Mouse (Mus musculus): Measurements from ENCODE around the gene Gm5678. TPM values are rescaled to one million over a fixed set of nuclear protein-coding genes. Genes with fewer than 3 reads are reported as not detected.

Gene Gm5678
- polyA plus RNA-seq (2012; rRNA removed) = not detected in 2 replicates

DNA sequence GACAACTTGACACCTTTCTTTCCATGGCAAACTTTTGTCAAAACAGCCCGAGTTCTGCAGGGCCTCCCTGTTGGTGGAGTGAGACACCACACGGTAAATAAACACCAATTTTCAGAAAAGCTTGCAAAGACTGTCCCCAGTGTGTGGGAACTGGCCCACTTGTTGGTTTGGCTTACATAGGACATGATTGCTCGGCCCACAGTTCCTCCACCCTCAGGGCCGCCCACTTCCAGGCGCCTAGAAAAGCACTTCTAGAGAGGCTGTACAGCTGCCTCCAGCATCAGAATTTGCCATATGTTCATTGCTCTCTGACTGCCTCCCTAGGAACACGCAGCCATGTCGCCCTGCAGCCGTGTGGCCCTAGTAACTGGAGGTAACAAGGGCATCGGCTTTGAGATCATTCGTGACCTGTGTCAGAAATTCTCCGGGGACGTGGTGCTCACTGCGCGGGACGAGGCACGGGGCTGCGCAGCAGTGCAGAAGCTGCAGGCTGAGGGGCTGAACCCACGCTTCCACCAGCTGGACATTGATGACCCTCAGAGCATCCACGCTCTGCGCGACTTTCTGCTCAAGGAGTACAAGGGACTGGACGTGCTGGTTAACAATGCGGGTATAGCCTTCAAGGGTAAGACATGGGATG is at the start of gene Gm5678:
Gene Gm5678, plus strand, starts transcription at position 337 of the 640 bp plus-strand sequence.
- DNase-seq (ENCODE audit: low spot score) = no peak

DNA sequence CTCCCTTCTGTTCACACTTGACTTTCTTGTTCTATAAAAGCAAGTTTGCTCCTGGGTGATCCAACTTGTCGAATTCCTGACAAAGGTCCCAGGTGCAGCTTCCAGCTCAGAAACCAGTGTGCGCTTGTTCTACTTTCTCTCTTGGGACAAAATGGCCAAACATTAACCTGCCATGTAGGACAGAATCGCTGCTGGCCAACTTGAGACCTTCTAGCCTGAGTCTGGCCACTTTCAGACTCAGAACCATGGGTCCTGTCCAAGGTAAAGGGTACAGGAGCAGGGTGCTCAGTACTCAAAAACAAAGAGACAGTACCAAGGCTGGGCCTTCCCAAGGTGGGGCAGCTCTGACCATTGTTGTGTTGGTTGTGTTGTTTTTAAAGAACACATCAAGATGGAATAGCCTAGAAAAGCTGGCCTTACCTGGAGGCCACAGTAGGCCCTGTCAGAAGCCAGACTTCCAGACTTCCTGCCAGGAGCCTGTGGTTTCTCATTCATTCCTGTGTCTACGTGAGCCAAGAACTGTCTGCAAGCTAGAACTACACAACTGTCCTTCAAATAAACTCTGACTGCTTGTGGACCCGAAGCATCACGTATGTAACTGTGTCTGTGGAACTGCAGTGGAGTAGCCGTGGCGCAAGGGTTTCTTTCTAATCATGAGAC is 49.4 kb upstream of the Gm5678 start:
- no peak for DNase-seq (ENCODE audit: low spot score)

DNA sequence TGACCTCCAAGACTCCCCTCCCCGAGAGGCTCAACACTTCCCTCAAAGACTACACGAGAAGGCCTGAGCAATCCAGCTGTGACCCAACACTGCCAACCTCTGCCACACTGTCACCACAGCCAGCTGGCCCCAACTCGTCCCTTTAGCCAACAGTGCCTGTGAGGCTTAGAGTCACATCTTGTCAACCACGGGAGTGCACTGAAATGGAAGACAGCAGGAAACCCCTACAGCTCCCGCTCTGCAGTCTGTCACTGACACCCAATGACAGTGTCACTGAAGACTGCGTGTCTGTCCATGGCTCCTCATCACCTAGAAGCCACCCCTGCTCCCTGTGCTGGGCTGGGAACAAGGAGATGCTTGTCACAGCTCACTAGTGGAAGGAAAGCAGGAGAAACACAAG is 46.8 kb upstream of the Gm5678 start:
- DNase-seq (ENCODE audit: low spot score) = no peak

DNA sequence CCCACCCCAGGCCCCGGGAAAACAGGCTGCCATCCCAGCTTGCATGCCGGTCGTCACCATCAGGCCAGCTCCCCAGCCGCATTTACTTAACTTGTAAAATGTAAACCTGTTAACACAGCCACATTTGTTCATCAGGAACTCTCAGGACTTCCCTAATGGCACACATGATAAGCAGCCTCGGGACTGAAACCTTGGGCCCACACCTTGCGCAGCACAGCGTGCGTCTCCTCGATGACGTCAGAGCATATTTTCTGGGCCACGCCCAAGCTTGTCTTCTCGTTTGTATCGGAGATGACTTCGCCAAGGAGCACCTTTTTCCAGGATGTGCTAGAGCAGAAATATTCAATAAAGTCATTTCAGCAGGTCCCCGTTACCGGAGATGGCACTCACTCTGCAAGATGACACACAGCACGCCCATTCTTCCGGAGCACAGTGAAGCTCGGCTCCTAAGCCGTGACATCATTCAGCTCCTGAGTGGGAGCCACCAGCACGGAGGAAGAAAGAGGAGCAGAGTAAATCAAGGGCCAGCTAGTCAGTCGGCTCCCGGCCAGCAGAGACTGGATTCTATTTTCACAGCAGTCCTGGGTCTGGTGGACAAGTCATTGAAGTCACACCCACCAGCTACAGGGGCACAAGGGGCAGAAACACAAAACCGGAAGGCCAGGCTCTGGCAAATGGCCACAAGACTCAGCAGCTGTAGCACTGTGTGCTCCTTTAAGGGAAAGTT is 42.8 kb upstream of the Gm5678 start:
- DNase-seq (ENCODE audit: low spot score) = no peak

DNA sequence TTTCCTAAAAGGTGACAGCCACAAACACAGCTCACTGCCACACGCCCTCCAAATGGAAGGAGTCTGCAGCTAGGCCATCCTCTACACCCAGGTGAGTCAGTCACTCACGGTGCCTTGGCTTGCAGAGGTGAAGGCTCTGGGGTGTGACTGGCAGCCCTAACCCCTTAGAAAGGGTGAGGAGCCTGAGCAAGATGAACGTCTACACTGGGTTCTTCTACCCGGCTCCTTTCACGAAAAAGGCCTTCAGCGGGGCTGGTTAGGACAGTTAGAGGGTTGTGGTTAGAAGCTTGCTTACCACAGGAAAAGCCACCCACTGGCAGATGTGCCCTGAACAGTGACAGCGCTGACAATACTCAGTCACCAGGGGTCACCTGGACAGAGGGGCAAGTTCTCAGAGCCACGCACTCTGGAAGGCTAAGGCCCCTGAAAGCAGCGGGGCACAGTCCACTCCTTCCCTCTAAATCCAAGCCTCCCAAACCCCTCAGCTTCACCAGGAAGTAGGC is 42.1 kb upstream of the Gm5678 start:
- DNase-seq (ENCODE audit: low spot score) = no peak

DNA sequence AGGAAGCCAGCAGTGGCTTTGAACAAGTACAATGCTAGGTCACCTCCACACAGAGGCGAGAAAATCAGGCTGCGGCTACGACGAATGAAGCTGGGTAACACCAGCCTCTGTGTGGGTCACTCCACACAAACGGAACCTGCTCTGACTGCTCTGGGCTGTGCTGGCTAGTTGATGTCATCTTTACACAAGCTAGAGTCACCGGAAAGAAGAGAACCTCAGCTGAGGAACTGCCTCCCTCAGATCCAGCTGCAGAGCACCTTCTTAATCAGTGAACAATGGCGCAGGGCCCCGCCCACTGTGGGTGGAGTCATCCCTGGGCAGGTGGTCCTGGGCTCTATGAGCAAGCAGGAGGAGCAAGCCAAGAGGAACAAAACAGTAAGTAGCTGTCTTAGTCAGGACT is 41.5 kb upstream of the Gm5678 start:
- no peak for DNase-seq (ENCODE audit: low spot score)

DNA sequence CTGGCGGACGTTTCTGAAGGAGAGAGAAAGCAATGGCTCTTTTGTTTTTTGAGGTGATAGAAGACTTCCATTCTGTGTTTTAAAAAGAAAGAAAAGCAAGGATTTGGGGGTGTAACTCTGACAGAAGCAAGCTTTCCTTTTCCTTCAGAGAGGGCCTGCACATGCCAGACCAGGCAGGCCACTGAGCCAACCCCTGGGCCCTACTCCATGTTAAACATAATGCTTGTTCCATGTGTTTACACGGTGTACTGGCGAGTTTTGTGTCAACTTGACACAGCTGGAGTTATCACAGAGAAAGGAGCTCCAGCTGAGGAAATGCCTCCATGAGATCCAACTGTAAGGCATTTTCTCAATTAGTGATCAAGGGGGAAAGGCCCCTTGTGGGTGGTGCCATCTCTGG is 39.6 kb upstream of the Gm5678 start:
- no peak for DNase-seq (ENCODE audit: low spot score)

DNA sequence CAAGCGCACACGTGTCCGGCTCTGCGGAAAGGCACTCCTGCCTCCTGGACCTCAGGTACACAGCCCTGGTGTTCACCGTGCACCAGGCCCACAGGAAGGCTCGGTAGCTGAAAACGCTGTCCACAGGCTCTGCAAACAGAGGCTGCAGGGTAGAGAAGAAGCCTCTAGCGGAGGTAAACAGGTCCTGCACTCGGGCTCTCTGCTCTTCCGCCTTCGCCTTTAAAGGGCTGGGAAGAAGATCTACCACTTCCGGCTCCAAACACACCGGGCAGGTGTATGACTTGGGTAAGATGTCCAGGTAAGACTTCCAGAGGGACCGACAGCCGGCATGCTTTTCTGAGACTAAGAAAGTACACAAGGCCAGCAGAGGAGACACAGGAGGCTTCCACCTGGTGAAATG is 37.0 kb upstream of the Gm5678 start:
- no peak for DNase-seq (ENCODE audit: low spot score)

DNA sequence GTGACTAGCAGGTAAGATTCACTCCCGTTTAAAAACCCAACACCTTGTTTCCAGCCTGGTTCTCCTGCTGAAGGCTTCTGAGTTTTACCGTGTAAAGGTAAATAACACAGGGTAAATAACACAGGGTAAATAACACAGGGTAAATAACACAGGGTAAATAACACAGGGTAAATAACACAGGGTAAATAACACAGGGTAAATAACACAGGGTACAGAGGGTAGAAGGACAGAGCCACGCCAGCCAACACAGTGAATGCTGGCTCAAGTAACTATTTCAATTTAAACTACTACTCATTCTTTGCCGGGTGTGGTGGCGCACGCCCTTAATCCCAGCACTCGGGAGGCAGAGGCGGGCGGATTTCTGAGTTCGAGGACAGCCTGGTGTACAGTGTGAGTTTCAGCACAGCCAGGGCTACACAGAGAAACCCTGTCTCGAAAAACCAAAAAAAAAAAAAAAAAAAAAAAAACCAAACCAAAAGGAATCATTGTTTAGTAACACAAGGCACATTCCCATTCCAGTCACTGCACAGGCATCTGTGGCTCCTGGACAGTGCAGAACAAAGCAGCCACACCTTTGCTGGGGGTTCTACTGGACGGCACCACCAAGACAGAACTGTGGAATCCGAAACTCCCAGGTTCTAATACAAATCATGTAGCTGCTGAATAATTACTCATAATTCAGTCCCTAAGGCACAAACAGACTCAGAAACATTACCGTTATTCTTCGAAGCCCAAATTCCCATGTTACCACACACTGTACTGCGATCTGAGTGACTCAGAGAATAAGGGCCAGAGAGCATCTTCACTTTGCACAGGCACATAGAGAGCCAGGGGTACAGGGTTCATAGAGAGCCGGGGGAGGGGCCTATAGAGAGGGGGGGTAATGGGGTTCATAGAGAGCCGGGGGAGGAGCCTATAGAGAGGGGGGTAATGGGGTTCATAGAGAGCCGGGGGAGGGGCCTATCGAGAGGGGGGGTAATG is 36.2 kb upstream of the Gm5678 start:
- DNase-seq (ENCODE audit: low spot score) = no peak

DNA sequence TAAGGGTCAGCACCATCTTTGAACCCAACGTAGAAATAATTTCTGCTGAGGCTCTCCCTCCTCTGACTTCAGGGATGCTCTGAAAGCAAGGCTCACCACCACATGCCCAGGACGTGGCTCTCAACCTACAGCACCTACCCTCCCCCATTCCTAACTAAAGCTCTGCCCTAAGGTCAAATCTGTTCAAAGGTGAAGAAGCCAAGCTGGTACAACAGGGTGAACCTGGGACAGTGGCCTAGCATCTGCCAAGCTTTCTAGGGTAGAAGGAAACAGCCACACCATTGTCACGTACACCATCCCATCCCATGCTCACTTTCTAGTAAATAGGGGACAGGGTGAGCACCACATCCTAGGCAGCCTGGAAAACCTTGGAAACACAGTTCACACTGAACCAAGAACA is 35.2 kb upstream of the Gm5678 start:
- no peak for DNase-seq (ENCODE audit: low spot score)

DNA sequence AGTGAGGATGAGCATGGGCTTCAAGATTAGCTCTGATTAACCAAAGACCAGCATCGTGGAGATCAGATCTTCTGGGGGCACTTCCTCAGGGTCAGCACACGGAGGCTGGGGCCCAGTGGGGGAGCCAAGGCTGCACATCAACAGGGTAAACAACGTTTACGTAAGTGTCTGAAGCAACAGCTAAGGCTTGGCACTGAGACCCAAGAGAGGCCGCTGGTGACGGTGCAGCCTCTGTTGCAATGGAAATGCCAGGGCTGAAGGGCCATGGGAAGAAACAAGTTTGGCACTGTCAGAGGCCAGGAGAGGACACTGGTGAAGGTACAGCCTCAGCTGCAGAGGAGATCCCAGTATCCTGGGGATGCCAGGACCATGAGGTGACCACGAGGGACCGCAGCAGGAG is 34.5 kb upstream of the Gm5678 start:
- DNase-seq (ENCODE audit: low spot score) = no peak

DNA sequence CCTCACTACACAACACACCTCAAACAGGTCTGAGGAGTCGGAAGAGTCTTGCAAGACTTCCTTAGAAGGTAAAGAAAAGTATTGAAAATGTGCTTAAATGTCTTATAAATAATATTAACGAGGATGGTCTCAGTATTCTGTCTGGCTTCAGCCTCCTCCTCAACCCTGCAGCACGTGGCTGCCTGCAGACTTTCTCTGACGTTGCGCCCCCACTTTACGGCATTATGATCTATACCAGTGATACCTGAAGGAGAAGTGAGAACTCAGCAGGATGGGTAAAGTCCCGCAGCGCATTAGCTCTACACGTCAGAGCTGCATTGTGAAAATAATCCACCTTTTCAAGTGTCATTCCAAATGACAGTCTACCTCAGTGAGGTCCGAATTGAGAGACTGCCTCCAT is 33.4 kb upstream of the Gm5678 start:
- DNase-seq (ENCODE audit: low spot score) = no peak

DNA sequence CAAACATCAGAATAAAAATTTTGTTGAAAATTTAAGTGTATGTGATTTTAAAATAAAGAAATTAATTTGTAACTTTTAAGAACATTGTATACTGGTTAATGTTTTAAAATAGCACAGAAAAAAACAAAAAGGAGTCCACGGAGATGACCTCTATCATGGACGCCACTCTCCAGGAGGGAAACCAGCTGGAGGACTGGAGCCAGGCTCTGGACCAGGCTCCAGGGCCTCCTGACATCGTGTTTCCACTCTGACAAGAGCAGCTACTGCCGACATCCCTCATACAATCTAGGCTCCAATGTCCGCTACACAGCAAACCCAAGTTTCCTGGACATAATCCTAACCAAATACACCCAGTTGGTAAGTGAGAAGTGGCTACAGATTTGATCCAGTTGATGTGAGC is 32.1 kb upstream of the Gm5678 start:
- no peak for DNase-seq (ENCODE audit: low spot score)

DNA sequence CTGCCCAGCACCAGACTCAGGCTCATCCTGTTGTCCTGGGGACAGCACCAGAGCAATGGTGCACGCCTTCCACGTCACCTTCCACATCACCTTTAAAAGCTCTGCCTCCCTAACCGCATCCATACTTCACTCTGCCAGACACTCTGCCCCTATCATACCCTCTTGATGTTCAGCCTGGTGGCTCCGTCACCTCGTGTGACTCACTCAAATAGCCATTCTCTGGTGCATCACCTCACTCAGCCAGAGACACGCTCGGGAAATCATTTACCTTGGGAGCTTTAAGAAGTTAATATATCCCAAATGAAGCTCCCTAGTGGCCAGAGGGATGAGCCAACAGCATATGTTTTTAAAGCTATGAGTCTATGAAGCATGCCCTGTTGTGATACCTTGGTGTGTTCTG is 31.1 kb upstream of the Gm5678 start:
- DNase-seq (ENCODE audit: low spot score) = no peak

DNA sequence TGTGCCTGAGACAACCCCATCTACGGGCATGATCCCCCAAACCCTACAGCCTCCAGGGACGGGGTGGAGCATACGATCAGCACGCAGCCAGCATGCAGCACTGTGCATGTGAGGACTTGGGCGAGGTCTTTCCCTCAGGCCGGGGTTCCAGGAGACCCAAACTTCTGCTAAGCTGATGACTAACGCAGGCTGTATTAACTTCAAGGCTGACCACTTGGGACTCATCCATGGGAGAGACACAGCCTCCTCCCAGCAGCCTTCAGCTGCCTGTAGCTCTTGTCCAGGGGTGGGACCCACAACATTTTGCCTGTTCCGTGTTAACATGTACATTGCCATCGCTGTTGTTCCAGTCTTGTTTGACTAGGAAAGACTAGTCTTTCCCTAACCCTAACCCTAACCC is 30.3 kb upstream of the Gm5678 start:
- DNase-seq (ENCODE audit: low spot score) = no peak

DNA sequence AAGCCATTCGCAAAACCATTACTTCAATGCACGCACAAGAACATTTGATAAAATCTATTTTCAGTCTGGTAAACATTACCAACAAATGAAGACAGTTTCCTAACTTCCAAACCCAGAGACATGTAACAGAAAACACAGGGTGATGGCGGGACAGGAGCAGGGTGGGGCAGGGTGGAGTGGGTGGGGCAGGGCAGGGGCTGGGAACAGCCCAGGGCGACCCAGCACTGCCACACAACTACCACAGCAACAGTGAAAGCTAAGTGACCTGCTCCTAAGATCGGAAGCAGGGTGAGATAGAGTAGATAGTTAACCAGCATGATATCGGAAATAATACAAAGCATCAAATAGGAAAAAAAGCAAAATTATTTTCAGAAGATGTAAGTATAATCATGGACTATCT is 28.4 kb upstream of the Gm5678 start:
- DNase-seq (ENCODE audit: low spot score) = no peak

DNA sequence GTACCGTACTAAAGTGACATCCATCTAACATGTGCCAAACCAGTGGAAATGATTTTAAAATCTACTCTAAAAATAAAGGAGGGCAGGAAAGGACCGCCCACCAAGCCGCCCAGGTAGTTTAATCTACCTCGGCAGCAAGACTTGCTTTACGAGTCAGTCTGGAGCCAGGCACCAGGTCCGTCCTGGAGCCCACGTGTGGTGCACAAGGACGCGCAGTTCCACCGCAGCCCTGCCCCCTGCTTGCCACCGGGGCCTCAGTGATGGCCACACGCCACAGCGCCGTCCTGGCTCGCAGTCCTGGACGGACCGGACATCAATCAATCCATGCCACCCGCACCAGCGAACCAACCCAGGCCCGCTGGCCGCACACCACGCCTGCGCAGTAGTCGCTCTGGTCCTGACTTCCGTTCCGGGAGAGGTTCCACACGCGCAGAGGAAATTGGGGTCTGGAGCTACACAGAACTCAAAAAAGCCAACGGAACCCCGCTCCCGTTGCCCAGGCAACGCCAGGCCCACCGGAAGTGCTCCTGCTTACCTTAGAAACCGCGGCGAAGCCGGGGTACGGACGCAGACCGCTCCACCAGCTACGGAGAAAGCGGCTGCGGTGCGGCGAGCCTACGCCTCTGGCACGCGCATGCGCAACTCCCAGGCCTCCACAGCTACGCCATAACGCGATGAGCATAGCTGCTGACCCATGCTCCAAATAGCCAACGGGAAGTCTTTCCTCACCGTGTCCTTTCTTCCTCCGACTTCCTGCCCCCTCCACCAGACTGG is 24.3 kb upstream of the Gm5678 start, which contains the start of gene Setd4:
Gene Setd4, minus strand, starts transcription at position 625 of the 774 bp plus-strand sequence.
- DNase-seq (ENCODE audit: low spot score) = peak; percentile 93

DNA sequence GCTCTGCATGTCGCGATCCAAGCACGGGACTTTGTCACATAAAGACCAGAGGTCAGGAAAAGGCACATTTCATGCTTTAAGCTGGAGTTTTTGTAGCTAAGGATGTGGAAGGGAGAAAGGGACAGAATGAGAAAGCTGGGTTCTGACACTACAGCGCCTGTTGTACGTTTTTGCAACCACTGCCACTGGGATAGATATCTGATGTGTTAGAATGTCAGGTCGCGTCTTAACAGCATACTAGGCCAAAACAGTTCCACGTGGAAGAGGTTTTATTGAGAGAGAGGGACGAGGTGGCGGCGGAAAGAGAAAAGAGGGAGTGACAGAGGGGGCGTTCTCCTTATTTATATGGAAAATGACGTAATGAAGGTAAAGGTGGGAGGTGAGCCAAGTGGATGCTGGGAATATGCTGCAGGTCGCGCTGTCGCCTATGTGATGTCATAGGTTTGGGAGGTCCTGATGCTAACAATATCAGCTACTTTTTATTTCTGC is 23.4 kb upstream of the Gm5678 start:
- no peak for DNase-seq (ENCODE audit: low spot score)

DNA sequence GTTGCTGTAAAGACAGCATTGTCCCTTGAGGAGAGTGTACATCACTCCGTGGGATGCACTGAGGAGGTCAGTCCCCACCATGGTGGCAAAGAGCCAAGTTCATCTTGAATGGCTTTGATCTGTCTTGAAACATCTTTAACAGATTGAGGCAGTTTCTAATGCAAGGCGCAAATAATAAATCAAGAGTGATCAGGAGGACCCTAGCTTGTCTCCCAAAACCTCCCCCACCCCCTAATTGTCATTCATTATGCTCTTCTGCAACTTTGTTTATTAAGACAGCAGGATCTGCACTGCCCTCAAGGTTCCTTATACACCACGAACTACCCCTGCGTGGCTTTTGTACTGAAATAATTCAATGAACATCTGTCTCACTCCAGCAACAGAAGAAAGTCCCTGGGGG is 22.3 kb upstream of the Gm5678 start, which contains the start of gene Cbr1:
Gene Cbr1, plus strand, starts transcription at position 301 of the 400 bp plus-strand sequence.
- DNase-seq (ENCODE audit: low spot score) = no peak

DNA sequence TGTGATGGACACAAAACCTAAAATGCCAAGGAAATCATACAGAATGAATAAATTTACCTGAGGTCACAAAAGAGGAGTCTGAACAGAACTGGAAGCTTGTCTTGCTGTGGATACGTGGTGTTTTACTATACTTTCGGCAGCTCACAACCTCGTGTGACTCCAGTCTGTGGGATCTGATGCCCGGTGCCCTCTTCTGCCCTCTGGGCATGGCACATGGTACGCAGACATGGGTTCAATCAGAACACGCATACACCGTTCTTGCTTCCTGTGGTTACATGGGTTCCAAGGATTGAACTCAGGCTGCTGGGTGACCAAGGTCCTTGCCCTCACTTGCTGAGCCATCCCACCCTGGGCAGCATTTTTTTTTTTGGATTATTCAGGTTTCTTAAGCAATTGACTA is 21.8 kb upstream of the Gm5678 start:
- DNase-seq (ENCODE audit: low spot score) = no peak

DNA sequence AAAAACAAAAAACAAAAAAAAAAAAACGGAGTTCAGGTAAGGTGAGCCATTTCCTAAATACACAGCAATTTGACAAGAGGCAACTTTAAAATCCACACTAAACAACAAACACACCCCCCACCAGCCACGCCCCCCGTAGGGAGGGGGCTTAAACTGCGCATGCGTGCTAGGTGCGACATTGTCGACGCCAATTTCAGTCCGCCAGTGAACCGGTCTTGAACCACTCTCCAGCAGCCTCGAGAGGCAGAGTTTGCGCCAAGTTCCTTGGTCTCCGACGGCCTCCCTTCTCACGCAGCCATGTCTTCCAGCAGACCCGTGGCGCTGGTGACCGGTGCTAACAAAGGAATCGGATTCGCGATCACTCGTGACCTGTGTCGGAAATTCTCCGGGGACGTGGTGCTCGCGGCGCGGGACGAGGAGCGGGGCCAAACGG is 20.2 kb upstream of the Gm5678 start:
- DNase-seq (ENCODE audit: low spot score) = peak; percentile 58
